Comparison of ENCODE assay signal across 8 mouse cellular contexts in the genomic region with DNA sequence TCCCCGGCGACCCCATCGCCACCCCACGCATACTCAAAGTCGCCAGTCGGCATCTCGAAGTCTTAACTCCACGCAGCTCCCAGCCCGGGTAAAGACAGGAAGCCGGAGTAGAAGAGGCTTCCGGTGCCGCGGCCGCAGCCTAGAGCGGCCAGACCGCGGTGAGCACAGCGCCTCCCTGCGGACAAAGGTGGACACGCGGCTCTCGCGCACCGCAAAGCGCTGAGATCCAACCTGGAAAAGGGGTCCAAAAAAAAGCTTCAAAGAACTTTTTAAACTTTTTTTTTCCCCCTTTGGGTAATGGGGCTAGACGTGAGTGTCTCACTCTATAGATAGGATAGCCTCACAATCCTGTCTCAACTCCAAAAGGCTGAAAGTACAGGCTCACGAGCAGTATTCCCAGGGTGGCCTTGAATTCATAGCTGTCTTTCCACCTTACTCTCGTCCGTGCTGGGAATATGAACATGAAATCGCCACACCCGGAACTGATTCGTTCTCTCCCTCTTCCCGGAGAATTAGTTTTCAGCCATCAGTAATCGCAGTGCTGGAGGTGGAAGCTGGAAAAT. TPM values are rescaled to one million over a fixed set of nuclear protein-coding genes. Genes with fewer than 3 reads are reported as not detected.
DNase-seq lines count a peak whose midpoint lies in the region; ATAC-seq and TF ChIP-seq lines count a peak whose summit lies in the region.

A gene (minus strand): TSS at position 113 of the 563 bp plus-strand sequence.

- peak within 1 kb of the TSS; percentile 87 for H3K9ac ChIP-seq in forebrain, embryonic 16.5 days (replicated peaks; ENCODE audit: low read depth, low read length)

- H3K27me3 ChIP-seq in cerebellum, adult 2 months (ENCODE audit: control insufficient read depth, insufficient read depth, low read length) = no peaks in the 10 kb centered on the region
- H3K27me3 ChIP-seq in forebrain, embryonic 16.5 days (replicated peaks; ENCODE audit: control insufficient read depth, insufficient read depth, low read length) = no peaks in the 10 kb centered on the region

- no peak within 1 kb of the TSS for H3K27ac ChIP-seq in cerebellum, adult 2 months (ENCODE audit: insufficient read depth, low read length)
- no peak within 1 kb of the TSS for H3K27ac ChIP-seq in forebrain, embryonic 16.5 days (ENCODE audit: low read length)

- TF ChIP-seq POLR2A in cerebellum, adult 2 months (IDR thresholded peaks at IDR 0.05; ENCODE audit: borderline replicate concordance, insufficient read depth, low read length) = peak; percentile 65; the same call in 1 of the 2 replicates

- H3K4me3 ChIP-seq in cerebellum, adult 2 months (replicated peaks; ENCODE audit: insufficient read depth, low read depth, low read length) = peak within 1 kb of the TSS; percentile 78
- peak within 1 kb of the TSS; percentile 78 for H3K4me3 ChIP-seq in forebrain, embryonic 16.5 days (replicated peaks; ENCODE audit: low read length)

- H3K4me1 ChIP-seq in cerebellum, adult 2 months (ENCODE audit: control insufficient read depth, insufficient read depth, low read length) = peaks cover 8% of the 10 kb centered on the region
- peaks cover 13% of the 10 kb centered on the region for H3K4me1 ChIP-seq in forebrain, embryonic 16.5 days (replicated peaks; ENCODE audit: control insufficient read depth, insufficient read depth, low read length)

- peak; percentile 82 for DNase-seq in Muller cell, postnatal 12 days (ENCODE audit: inconsistent ontology term)
- DNase-seq in cerebellum, adult 2 months = peak; percentile 82 to 86
- DNase-seq in heart, postnatal 36 days = peak; percentile 88 to 93
- DNase-seq in layer of hippocampus, adult 8-10 months (ENCODE audit: low spot score in 2 of 2) = peak in 1 of 2 experiments; percentile 84
- DNase-seq in lung, postnatal 10 days = peak; percentile 89
- peak; percentile 83 for DNase-seq in ovary, postnatal 14 days (ENCODE audit: low spot score)
- peak; percentile 75 to 89 for DNase-seq in thymus, postnatal 10 days (ENCODE audit: low spot score in 2 of 2)

- intact Hi-C loops in heart, postnatal 36 days (cut with DNase I) = loop anchor here (1.0 kb wide), 1 partner anchor 234 kb away; no protein-coding TSS in a partner anchor

- H3K9me3 ChIP-seq in forebrain, embryonic 16.5 days (ENCODE audit: control insufficient read depth, low read length) = no peaks in the 10 kb centered on the region

- peaks cover 23% of the 10 kb centered on the region for H3K36me3 ChIP-seq in forebrain, embryonic 16.5 days (ENCODE audit: control insufficient read depth, insufficient read depth)

- WGBS in cerebellum, adult 2 months = 2% methylated on average over 34 of the region's 34 CpGs
- WGBS in forebrain, embryonic 16.5 days = 6% methylated on average over 34 of the region's 34 CpGs

- TF ChIP-seq CTCF in cerebellum, adult 2 months (IDR thresholded peaks at IDR 0.05; ENCODE audit: borderline replicate concordance, insufficient read depth, low read depth, low read length) = peak; percentile 90

- peak; percentile 90 for ATAC-seq in forebrain, embryonic 16.5 days

- H3K4me2 ChIP-seq in forebrain, embryonic 16.5 days (ENCODE audit: low read length) = peak within 1 kb of the TSS; percentile 99

RNA-seq across cellular contexts. Expression of the gene that starts here (rescaled TPM):
- polyA plus RNA-seq in cerebellum, adult 2 months (2012; rRNA removed) = 129 and 130 TPM in 2 replicates
- 260 and 268 TPM in 2 replicates for polyA plus RNA-seq in forebrain, embryonic 16.5 days (2015; fragmentation: Nextera tagmentation; extraction: Ambion mirVana)
- 100 to 1,000 TPM; 104 to 117 TPM for total RNA-seq in heart, postnatal 36 days (2021)
- total RNA-seq in layer of hippocampus, adult 8-10 months (2022) = 100 to 1,000 TPM; 118 to 139 (median 131) TPM
